Mouse (Mus musculus) layer of hippocampus, postnatal 36 days (tissue): ENCODE measurements at regions not wholly inside any gene's neighbourhood (a gene's known extent, or its start where the extent isn't known, plus 50 kb on each side); places are given as distances from the start of the nearest gene placed in this dataset.

Experiments
- DNase-seq, 2 experiments: peaks; one replicate each; pipeline ENCODE4 v3.0.0; 2022

- peak; percentile 28 to 44 for DNase-seq
Measured at GRCm38 (mm10) chr15:42309586-42309985, 2175.4 kb downstream of the 9330182O14Rik start.

- DNase-seq: no peak
Measured at GRCm38 (mm10) chr15:42311166-42311565, 2177.0 kb downstream of the 9330182O14Rik start.

GRCm38 (mm10) chr15:42320349-42320748 lies 2186.2 kb downstream of the 9330182O14Rik start:
- no peak for DNase-seq

GRCm38 (mm10) chr15:42322940-42323339 lies 2188.8 kb downstream of the 9330182O14Rik start:
- DNase-seq: no peak

GRCm38 (mm10) chr15:42325221-42325620 lies 2191.1 kb downstream of the 9330182O14Rik start:
- DNase-seq: peak in 1 of 2 experiments; percentile 12

GRCm38 (mm10) chr15:42328535-42328934 lies 2194.4 kb downstream of the 9330182O14Rik start:
- DNase-seq: no peak

GRCm38 (mm10) chr15:42329742-42330141 lies 2195.6 kb downstream of the 9330182O14Rik start:
- DNase-seq: no peak

- DNase-seq: no peak
Measured at GRCm38 (mm10) chr15:42333642-42334041, 2199.5 kb downstream of the 9330182O14Rik start.

- DNase-seq: no peak
Measured at GRCm38 (mm10) chr15:42346131-42346530, 2212.0 kb downstream of the 9330182O14Rik start.

- no peak for DNase-seq
Measured at GRCm38 (mm10) chr15:42361871-42362270, 2227.7 kb downstream of the 9330182O14Rik start.

- no peak for DNase-seq
Measured at GRCm38 (mm10) chr15:42364979-42365378, 2230.8 kb downstream of the 9330182O14Rik start.

- DNase-seq: no peak
Measured at GRCm38 (mm10) chr15:42366796-42367195, 2232.6 kb downstream of the 9330182O14Rik start.

- no peak for DNase-seq
Measured at GRCm38 (mm10) chr15:42369603-42370002, 2235.4 kb downstream of the 9330182O14Rik start.

- DNase-seq: no peak
Measured at GRCm38 (mm10) chr15:42370044-42370443, 2235.9 kb downstream of the 9330182O14Rik start.

GRCm38 (mm10) chr15:42372704-42373286 lies 2238.6 kb downstream of the 9330182O14Rik start:
- DNase-seq: no peak
